17 mouse cellular contexts compared by ENCODE assay signal in the genomic region with DNA sequence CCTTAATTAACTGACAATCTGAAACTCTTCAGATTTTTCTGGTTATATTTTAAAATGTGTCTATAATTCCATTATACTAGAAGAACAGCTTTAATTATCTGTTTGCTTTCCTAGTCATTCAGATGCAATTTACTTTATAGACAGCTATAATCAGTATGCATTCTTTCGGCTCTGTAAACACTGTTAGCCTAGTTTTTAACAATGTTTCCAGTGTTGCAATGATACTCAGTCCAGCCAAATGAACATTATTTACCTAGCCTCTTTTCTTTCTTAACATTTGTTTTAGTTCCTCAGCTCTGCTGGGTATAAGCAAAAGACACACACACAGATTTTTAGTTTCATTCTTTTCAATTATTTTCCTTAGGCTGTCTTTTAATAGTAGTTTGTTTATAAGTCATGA.
"Had no signal": no experiment of that assay in that cellular context is flagged by ENCODE, and none has a peak within 500 bp of the region (broad histone marks: within the 10 kb centered on the region; RNA-seq: fewer than 3 reads in every experiment).

No protein-coding gene starts in this region.

- H3K36me3 ChIP-seq: midbrain, embryonic 10.5 days; midbrain, embryonic 13.5 days; neural tube, embryonic 13.5 days had no signal

- H3K4me3 ChIP-seq: left cerebral cortex, adult 2 months; megakaryocyte, embryonic 14.5 days; midbrain, embryonic 10.5 days; midbrain, embryonic 13.5 days; myocyte; neural tube, embryonic 13.5 days had no signal

- H3K4me1 ChIP-seq: midbrain, embryonic 10.5 days; midbrain, embryonic 13.5 days; neural tube, embryonic 13.5 days had no signal

- H3K9me3 ChIP-seq: megakaryocyte, embryonic 14.5 days; midbrain, embryonic 10.5 days; neural tube, embryonic 13.5 days had no signal

- ATAC-seq: intestine, embryonic 16.5 days; midbrain, embryonic 13.5 days; midbrain, embryonic 16.5 days had no signal

- H3K4me2 ChIP-seq: midbrain, embryonic 13.5 days; neural tube, embryonic 13.5 days had no signal

- H3K27me3 ChIP-seq: megakaryocyte, embryonic 14.5 days; midbrain, embryonic 13.5 days; neural tube, embryonic 13.5 days had no signal

- H3K27ac ChIP-seq: left cerebral cortex, adult 2 months; liver, embryonic 14.5 days; midbrain, embryonic 10.5 days; midbrain, embryonic 13.5 days; neural tube, embryonic 13.5 days had no signal

- DNase-seq: kidney, adult 18-20 months; kidney, adult 9 months; kidney, postnatal 25 days; layer of hippocampus, postnatal 36 days; lung, adult 18-20 months; retina, postnatal 1 day; thymus, adult 18-20 months; thymus, postnatal 36 days had no signal

- H3K9ac ChIP-seq: liver, embryonic 14.5 days; midbrain, embryonic 13.5 days; neural tube, embryonic 13.5 days had no signal
